Mouse (Mus musculus) adrenal gland, adult 10 weeks (tissue): ENCODE data around the gene P2rx1. TPM values are rescaled to one million over a fixed set of nuclear protein-coding genes. Genes with fewer than 3 reads are reported as not detected.

Source experiments
- polyA plus RNA-seq: library from polyadenylated mRNA; stranded (reverse); fragments of 350-450 nt; fragmentation: Illumina TruSeq; extraction: RNeasy Lipid Tissue Mini Kit (QIAGEN cat#74804); gene quantifications from one replicate; pipeline ENCODE4 v1.2.3, GENCODE M21; 2014; ENCODE audit warnings: low read depth, low replicate concordance

P2rx1 gene
- polyA plus RNA-seq = not detected

GRCm38 (mm10) chr11:72998771-72999170, at the start of gene P2rx1:
Gene P2rx1 (plus strand): TSS chr11:72999103.

GRCm38 (mm10) chr11:72961072-72961980, 37.6 kb upstream of the P2rx1 start, which contains the start of gene Atp2a3:
Gene Atp2a3 (plus strand): TSS chr11:72961169.

GRCm38 (mm10) chr11:73018471-73019146, 19.7 kb downstream of the P2rx1 start, which contains the start of gene Camkk1:
Gene Camkk1 (plus strand): TSS chr11:73019008.

GRCm38 (mm10) chr11:73047542-73047996, 48.7 kb downstream of the P2rx1 start, which contains the start of gene Ncbp3:
Gene Ncbp3 (plus strand): TSS chr11:73047783.

Other genes starting within 250 kb of the P2rx1 start
- gene Cyb5d2, start 203.0 kb upstream of the P2rx1 start, polyA plus RNA-seq = 22.7 TPM
- gene Zzef1, start 202.9 kb upstream of the P2rx1 start, polyA plus RNA-seq = 14.3 TPM
- 4.1 TPM for gene Atp2a3, start 37.9 kb upstream of the P2rx1 start, polyA plus RNA-seq
- gene Camkk1, start 19.9 kb downstream of the P2rx1 start, polyA plus RNA-seq = 0.41 TPM
- gene Ncbp3, start 48.7 kb downstream of the P2rx1 start, polyA plus RNA-seq = 13.8 TPM
- 0.17 TPM for gene Itgae, start 91.5 kb downstream of the P2rx1 start, polyA plus RNA-seq
- gene Haspin, start 139.2 kb downstream of the P2rx1 start, polyA plus RNA-seq = 0.58 TPM
- gene P2rx5, start 161.3 kb downstream of the P2rx1 start, polyA plus RNA-seq = 1.3 TPM
- gene Emc6, start 177.9 kb downstream of the P2rx1 start, polyA plus RNA-seq = 53.9 TPM
- 35.5 TPM for gene Tax1bp3, start 178.0 kb downstream of the P2rx1 start, polyA plus RNA-seq
- 9.3 TPM for gene Ctns, start 199.9 kb downstream of the P2rx1 start, polyA plus RNA-seq
- 4.0 TPM for gene Shpk, start 200.4 kb downstream of the P2rx1 start, polyA plus RNA-seq
- 0.35 TPM for gene Trpv1, start 235.2 kb downstream of the P2rx1 start, polyA plus RNA-seq